Mouse (Mus musculus): ENCODE results near the gene Pml. TPM values are rescaled to one million over a fixed set of nuclear protein-coding genes. Genes with fewer than 3 reads are reported as not detected.
"Not testable (repeated sequence)": the region's sequence is repeated elsewhere in the genome, so short reads cannot be mapped to it uniquely, and the experiment has no call there.

Gene Pml
- polyA plus RNA-seq, 1 experiment from 2014 or later: 16.0 TPM

DNA sequence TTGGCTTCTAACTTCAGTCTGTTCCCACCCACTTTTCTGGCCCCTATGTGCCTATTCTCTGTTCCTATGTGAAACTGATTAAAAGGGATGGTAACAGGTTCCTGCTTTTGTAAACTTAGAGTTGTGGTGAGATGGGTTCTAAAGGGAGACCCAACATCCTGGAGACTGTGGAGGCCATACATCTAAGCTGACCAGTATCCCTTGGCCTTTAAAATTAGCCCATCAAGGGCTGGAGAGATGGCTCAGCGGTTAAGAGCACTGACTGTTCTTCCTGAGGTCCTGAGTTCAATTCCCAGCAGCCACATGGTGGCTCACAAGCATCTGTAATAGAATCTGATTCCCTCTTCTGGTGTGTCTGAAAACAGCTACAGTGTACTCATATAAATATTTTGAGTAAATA, 1.1 kb upstream of the Pml start:
- Histone ChIP-seq H3K27ac (0 out of 2 replicates have a peak overlapping the region, but pooled peaks have one; percentile 91), H3K4me1 (peaks cover 21% of the 10 kb centered on the region)
- not testable (repeated sequence) for H3K9me3 ChIP-seq; ATAC-seq (ENCODE audit: insufficient number of reproducible peaks, insufficient read depth, low FRiP score, low TSS enrichment); H3K4me2 ChIP-seq (replicated peaks); H3K4me3 ChIP-seq; H3K9ac ChIP-seq; H3K36me3 ChIP-seq; H3K27me3 ChIP-seq
- WGBS: 82% methylated on average over 1 of the region's 1 CpGs

GRCm38 (mm10) chr9:58250322-58250721, 736 bp upstream of the Pml start:
- no peaks in the 10 kb centered on the region for H3K9me3 ChIP-seq
- peaks cover 21% of the 10 kb centered on the region for H3K4me1 ChIP-seq
- H3K9ac ChIP-seq: 0 out of 2 replicates have a peak overlapping the region, but pooled peaks have one; percentile 66
- peak overlapping the region; percentile 78 for H3K4me2 ChIP-seq (replicated peaks)
- no peaks in the 10 kb centered on the region for H3K36me3 ChIP-seq
- peak overlapping the region; percentile 91 for H3K27ac ChIP-seq
- H3K27me3 ChIP-seq: no peaks in the 10 kb centered on the region
- no peak overlapping the region for H3K4me3 ChIP-seq
- WGBS: 78% methylated on average over 8 of the region's 8 CpGs
- no peak for ATAC-seq (ENCODE audit: insufficient number of reproducible peaks, insufficient read depth, low FRiP score, low TSS enrichment)

DNA sequence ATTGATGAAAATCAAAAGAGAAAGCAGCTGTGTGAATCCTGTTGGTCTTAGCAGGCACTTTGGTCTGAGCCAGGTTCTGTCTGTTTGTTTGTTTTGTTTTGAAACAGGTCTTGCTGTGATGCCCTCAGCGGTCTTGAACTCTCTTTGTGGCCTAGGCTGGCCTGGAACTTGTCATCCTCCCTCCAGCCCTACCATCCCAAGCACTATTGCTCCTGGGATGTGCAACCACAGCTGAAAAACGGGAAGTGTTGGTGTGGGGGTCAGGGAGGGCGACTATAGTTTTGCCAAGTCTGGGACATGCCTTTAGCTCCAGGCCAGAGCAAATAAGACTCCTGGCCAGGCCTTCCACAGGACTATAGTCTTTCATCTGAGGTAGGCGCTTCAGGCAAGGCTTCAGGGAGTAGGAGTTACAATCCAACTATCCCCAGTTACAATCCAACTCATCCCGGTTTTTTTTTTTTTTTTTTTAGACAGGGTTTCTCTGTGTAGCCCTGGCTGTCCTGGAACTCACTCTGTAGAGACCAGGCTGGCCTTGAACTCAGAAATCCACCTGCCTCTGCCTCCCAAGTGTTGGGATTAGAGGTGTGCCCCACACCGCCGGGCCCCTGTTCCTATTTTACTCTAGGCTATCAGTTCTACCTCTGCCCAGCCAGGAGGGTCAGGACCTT, 706 bp downstream of the Pml start:
- no peaks in the 10 kb centered on the region for H3K36me3 ChIP-seq
- H3K4me3 ChIP-seq: peak overlapping the region; percentile 57
- WGBS: 38% methylated on average over 7 of the region's 7 CpGs
- H3K27ac ChIP-seq: peak overlapping the region; percentile 91
- no peak for ATAC-seq (ENCODE audit: insufficient number of reproducible peaks, insufficient read depth, low FRiP score, low TSS enrichment)
- H3K4me2 ChIP-seq (replicated peaks): peak overlapping the region; percentile 78
- H3K9ac ChIP-seq: peak overlapping the region; percentile 66
- H3K9me3 ChIP-seq: no peaks in the 10 kb centered on the region
- no peaks in the 10 kb centered on the region for H3K27me3 ChIP-seq
- H3K4me1 ChIP-seq: peaks cover 18% of the 10 kb centered on the region

GRCm38 (mm10) chr9:58247064-58247759, 2.4 kb downstream of the Pml start:
- Histone ChIP-seq H3K36me3 (no peaks in the 10 kb centered on the region), H3K9me3 (no peaks in the 10 kb centered on the region), H3K4me2 (replicated peaks) (peak overlapping the region; percentile 55), H3K27ac (peak overlapping the region; percentile 54; the same call in 1 of the 2 replicates), H3K9ac (peak overlapping the region; percentile 60), H3K4me1 (peaks cover 25% of the 10 kb centered on the region), H3K27me3 (no peaks in the 10 kb centered on the region), H3K4me3 (peak overlapping the region; percentile 29)
- no peak; the same call in 1 of the 2 replicates for ATAC-seq (ENCODE audit: insufficient number of reproducible peaks, insufficient read depth, low FRiP score, low TSS enrichment)
- 11% methylated on average over 25 of the region's 25 CpGs for WGBS

DNA sequence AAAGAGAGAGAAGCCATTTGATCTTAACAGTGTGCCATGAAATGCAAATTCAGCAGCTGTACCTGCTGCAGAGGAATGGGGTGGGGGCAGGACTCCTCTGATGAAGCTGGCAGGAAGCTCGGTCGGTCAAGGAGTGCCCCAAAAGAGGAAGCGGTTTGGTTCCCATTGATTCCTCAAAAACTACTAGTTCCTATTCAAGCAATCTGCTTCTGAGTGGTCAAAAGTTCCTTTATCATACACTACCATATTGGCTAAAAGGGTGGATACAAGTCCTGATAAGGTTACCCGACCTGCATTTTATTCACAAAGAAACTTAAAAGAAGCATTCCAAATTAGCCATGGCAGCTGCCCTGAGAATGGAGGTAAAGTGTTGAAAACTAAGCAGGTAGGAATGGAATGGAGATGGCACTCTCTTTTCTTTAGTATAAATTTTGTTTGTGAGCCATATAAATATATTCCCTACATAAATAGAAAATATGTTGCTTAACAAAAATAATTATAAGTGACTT, 3.4 kb downstream of the Pml start:
- Histone ChIP-seq H3K4me2 (replicated peaks) (no peak overlapping the region), H3K27me3 (no peaks in the 10 kb centered on the region), H3K9ac (no peak overlapping the region), H3K4me3 (no peak overlapping the region), H3K4me1 (peaks cover 36% of the 10 kb centered on the region), H3K27ac (no peak overlapping the region), H3K9me3 (no peaks in the 10 kb centered on the region), H3K36me3 (no peaks in the 10 kb centered on the region)
- ATAC-seq (ENCODE audit: insufficient number of reproducible peaks, insufficient read depth, low FRiP score, low TSS enrichment): no peak
- WGBS: 71% methylated on average over 4 of the region's 4 CpGs

DNA sequence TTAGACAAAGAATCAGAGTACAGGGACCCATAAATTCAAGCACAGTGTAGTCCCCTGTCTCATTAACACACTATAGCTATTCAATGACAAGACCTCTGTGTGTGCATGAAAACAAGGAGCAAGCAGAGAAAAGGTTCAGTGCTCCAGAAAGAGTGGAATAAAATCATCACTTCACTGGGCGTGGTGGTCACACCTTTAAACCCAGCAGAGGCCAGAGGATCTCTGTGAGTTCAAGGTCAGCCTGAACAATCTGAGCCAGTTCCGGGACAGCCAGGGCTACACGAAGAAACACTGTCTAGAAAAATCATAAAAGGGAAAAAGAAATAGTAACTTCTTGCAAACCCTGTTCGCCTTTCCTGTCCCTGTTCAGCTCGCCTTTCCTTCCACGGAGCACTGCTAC, 5.9 kb downstream of the Pml start:
- no peak overlapping the region for H3K4me2 ChIP-seq (replicated peaks)
- H3K27ac ChIP-seq: no peak overlapping the region
- no peak overlapping the region for H3K9ac ChIP-seq
- no peak overlapping the region for H3K4me3 ChIP-seq
- no peaks in the 10 kb centered on the region for H3K36me3 ChIP-seq
- WGBS: 84% methylated on average over 6 of the region's 6 CpGs
- no peak for ATAC-seq (ENCODE audit: insufficient number of reproducible peaks, insufficient read depth, low FRiP score, low TSS enrichment)
- H3K27me3 ChIP-seq: no peaks in the 10 kb centered on the region
- H3K9me3 ChIP-seq: no peaks in the 10 kb centered on the region
- peaks cover 35% of the 10 kb centered on the region for H3K4me1 ChIP-seq

DNA sequence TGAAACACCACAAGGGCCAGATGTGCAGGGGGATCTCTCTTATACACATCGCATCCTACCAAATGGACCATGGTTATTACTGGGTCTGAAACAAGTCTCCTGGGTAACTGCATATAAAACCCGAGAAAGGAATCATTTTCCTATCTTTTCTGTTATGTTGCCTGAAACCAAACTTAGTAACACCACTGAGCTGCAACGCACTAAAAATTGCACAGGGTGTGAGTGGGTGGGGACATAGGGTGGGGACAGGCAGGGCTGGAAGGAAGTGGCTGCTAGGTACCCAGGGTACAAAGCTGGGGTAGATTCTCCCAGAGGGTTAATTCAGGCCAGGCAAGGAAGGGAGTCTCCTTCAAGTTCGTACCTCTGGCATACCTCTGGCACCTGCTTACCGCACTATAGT, 6.9 kb downstream of the Pml start:
- WGBS: 85% methylated on average over 5 of the region's 5 CpGs
- peaks cover 30% of the 10 kb centered on the region for H3K4me1 ChIP-seq
- H3K9ac ChIP-seq: no peak overlapping the region
- no peak overlapping the region for H3K27ac ChIP-seq
- no peaks in the 10 kb centered on the region for H3K27me3 ChIP-seq
- H3K4me2 ChIP-seq (replicated peaks): no peak overlapping the region
- no peaks in the 10 kb centered on the region for H3K9me3 ChIP-seq
- no peak overlapping the region for H3K4me3 ChIP-seq
- H3K36me3 ChIP-seq: no peaks in the 10 kb centered on the region
- no peak for ATAC-seq (ENCODE audit: insufficient number of reproducible peaks, insufficient read depth, low FRiP score, low TSS enrichment)

DNA sequence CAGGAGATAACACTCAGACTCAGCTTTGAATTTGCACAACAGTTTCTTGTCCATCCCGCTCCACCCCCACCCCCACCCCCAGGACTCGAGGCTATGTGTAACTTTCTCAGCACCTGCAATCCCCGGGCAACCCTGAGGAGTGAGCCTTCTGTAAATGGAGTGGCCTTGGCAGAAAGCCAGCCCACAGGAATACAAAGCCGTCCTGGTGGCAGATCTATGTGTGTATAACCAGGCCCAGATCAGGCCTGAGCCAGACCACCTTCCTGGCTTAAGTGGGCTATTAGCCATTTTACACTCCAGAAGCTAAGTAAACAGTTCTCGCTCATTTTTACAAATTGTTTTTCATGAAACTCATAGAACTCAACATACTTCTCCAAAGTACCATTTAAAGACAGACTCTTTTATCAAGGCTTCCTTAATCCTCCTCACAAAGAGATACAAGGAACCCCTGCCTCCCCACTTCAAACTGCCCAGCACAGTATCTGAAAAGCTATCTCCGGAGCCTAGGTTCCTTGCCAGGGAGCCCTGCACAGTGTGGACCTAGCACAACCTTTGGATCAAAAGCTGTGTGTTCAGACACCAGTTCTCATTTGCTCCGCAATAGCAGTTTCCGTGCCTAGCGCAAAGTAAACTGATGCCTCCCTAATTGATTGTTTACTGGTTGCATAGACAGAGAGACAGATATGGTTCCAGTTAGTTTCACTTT, 7.7 kb downstream of the Pml start:
- no peak overlapping the region for H3K4me3 ChIP-seq
- H3K27ac ChIP-seq: peak overlapping the region; percentile 37; the same call in 1 of the 2 replicates
- H3K9ac ChIP-seq: no peak overlapping the region
- H3K4me1 ChIP-seq: peaks cover 24% of the 10 kb centered on the region
- 43% methylated on average over 9 of the region's 9 CpGs for WGBS
- H3K9me3 ChIP-seq: no peaks in the 10 kb centered on the region
- no peaks in the 10 kb centered on the region for H3K27me3 ChIP-seq
- ATAC-seq (ENCODE audit: insufficient number of reproducible peaks, insufficient read depth, low FRiP score, low TSS enrichment): peak; percentile 80; the same call in 1 of the 2 replicates
- no peaks in the 10 kb centered on the region for H3K36me3 ChIP-seq
- H3K4me2 ChIP-seq (replicated peaks): no peak overlapping the region

DNA sequence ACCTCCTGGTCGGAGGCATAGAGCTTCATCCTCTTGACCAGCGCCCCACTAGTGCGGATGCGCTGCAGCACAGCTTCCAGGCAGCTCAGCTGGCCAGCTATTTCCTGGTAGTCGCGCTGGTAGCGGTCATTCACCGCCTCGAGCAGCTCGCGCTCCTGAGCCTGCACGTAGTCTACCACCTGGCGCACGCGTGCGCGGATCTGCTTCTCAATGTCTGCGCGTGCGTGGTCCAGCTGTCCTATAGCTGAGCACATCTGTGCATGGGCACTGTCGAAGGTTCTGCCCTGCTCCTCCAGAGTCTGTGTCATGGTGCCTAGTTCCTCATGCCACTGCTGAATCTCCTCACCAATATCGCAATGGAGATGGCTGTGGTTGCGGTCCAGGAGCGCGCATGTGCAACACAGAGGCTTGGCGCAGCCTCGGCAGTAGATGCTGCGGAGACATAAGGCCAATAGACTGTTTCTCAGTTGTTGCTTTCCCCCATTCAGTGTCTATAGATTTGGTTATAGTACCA, 15.0 kb downstream of the Pml start:
- 97% methylated on average over 28 of the region's 28 CpGs for WGBS
- H3K36me3 ChIP-seq: peaks cover 42% of the 10 kb centered on the region

GRCm38 (mm10) chr9:58232374-58232773, 17.2 kb downstream of the Pml start:
- WGBS: 42% methylated on average over 5 of the region's 5 CpGs
- H3K4me1 ChIP-seq: peaks cover 13% of the 10 kb centered on the region; the same call in 1 of the 2 replicates
- H3K27ac ChIP-seq: peak overlapping the region; percentile 54; the same call in 1 of the 2 replicates
- no peaks in the 10 kb centered on the region for H3K27me3 ChIP-seq
- H3K9me3 ChIP-seq: no peaks in the 10 kb centered on the region
- no peak overlapping the region for H3K4me2 ChIP-seq (replicated peaks)
- no peak for ATAC-seq (ENCODE audit: insufficient number of reproducible peaks, insufficient read depth, low FRiP score, low TSS enrichment)
- H3K9ac ChIP-seq: no peak overlapping the region
- peaks cover 63% of the 10 kb centered on the region for H3K36me3 ChIP-seq
- no peak overlapping the region for H3K4me3 ChIP-seq

More for the DNA sequence above, 15.0 kb downstream of the Pml start:
- Histone ChIP-seq H3K4me3 (no peak overlapping the region), H3K27ac (no peak overlapping the region), H3K9me3 (no peaks in the 10 kb centered on the region), H3K4me1 (peaks cover 13% of the 10 kb centered on the region; the same call in 1 of the 2 replicates), H3K9ac (no peak overlapping the region), H3K27me3 (no peaks in the 10 kb centered on the region), H3K4me2 (replicated peaks) (no peak overlapping the region)
- no peak for ATAC-seq (ENCODE audit: insufficient number of reproducible peaks, insufficient read depth, low FRiP score, low TSS enrichment)

DNA sequence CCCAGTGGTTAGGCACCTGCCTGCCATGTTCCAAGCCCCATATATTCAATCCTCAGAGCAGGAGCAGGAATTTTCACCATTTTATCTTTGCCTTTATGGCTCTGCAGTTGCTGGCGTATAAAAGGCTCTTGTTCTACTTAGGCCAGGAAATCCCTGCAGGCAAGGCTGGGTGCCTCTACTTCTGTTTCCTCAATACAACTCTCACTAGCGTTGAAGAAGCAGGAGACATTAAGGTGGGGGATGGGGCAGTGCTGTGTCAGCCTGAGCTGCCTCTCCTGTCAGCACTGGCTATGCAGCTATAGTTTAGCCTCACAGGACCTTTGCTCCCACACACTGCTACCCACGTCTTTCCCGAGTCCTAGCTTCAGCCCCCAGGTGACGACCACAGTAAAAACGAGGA, 17.8 kb downstream of the Pml start:
- Histone ChIP-seq H3K36me3 (peaks cover 66% of the 10 kb centered on the region), H3K27ac (peak overlapping the region; percentile 54; the same call in 1 of the 2 replicates), H3K4me1 (peaks cover 13% of the 10 kb centered on the region; the same call in 1 of the 2 replicates), H3K27me3 (no peaks in the 10 kb centered on the region), H3K9ac (no peak overlapping the region), H3K4me3 (no peak overlapping the region), H3K9me3 (no peaks in the 10 kb centered on the region), H3K4me2 (replicated peaks) (no peak overlapping the region)
- WGBS: 43% methylated on average over 6 of the region's 6 CpGs
- no peak for ATAC-seq (ENCODE audit: insufficient number of reproducible peaks, insufficient read depth, low FRiP score, low TSS enrichment)

Measured in embryonic facial prominence, embryonic 12.5 days (tissue).